ENCODE assay signal across 8 mouse cellular contexts in genomic region chr10:62110504-62111206, GRCm38 (mm10). TPM values are rescaled to one million over a fixed set of nuclear protein-coding genes. Genes with fewer than 3 reads are reported as not detected.
DNase-seq lines count a peak whose midpoint lies in the region; ATAC-seq and TF ChIP-seq lines count a peak whose summit lies in the region.

No protein-coding gene starts in this region.

- peak; percentile 96 for TF ChIP-seq CTCF in layer of hippocampus, adult 2 months (conservative IDR thresholded peaks at IDR 0.05)

- DNase-seq in ES-CJ7 (ENCODE audit: low read depth, low spot score): peak; percentile 71
- peak; percentile 94 for DNase-seq in cerebellum, adult 9-10 months
- DNase-seq in forelimb bud, embryonic 11.5 days (ENCODE audit: low read depth, low spot score): peak; percentile 76
- peak; percentile 87 for DNase-seq in heart, postnatal 4 days
- DNase-seq in layer of hippocampus, adult 2 months (ENCODE audit: low spot score in 2 of 2): peak; percentile 86 to 95
- peak; percentile 82 to 88 for DNase-seq in lung, adult 18-20 months
- peak; percentile 92 for DNase-seq in testis, postnatal 10 days (ENCODE audit: low spot score)

- peak overlapping the region; percentile 87 for H3K27ac ChIP-seq in layer of hippocampus, adult 2 months

- H3K4me3 ChIP-seq in layer of hippocampus, adult 2 months: peak overlapping the region; percentile 90

- ATAC-seq in neutrophil, adult 5-6 weeks (ENCODE audit: extremely low read depth, insufficient number of reproducible peaks, low FRiP score, poor library complexity, severe bottlenecking): 0 out of 2 replicates have a peak, but pooled peaks have one; percentile 13

RNA-seq across cellular contexts. Expression of gene Neurog3, which starts 22.2 kb away (rescaled TPM):
- total RNA-seq in heart, postnatal 4 days (2021): not detected
- not detected for total RNA-seq in layer of hippocampus, adult 2 months (2021)
- total RNA-seq in neutrophil, adult 5-6 weeks (2017): not detected in 2 replicates

RNA-seq across cellular contexts. Expression of gene Fam241b, which starts 33.1 kb away (rescaled TPM):
- total RNA-seq in heart, postnatal 4 days (2021): under 1 TPM; 0.70 to 0.86 TPM
- total RNA-seq in layer of hippocampus, adult 2 months (2021): 10 to 100 TPM; 36.2 to 40.6 TPM
- total RNA-seq in neutrophil, adult 5-6 weeks (2017): not detected in 2 replicates

Comparison
In these comparisons a context has a peak if more than half of its experiments do, and no peak if none do; other contexts are left out.
1. Peak in every context shown above with its lines: DNase-seq, ATAC-seq, H3K4me3 ChIP-seq and H3K27ac ChIP-seq.
2. RNA of gene Fam241b, which starts 33.1 kb away (total RNA-seq): 36.2 to 40.6 TPM in layer of hippocampus, adult 2 months; 0.70 to 0.86 TPM in heart, postnatal 4 days and not detected in neutrophil, adult 5-6 weeks; every median in the first group is over 10 times any median in the second.